ENCODE assay signal across 9 mouse cellular contexts in the genomic region with DNA sequence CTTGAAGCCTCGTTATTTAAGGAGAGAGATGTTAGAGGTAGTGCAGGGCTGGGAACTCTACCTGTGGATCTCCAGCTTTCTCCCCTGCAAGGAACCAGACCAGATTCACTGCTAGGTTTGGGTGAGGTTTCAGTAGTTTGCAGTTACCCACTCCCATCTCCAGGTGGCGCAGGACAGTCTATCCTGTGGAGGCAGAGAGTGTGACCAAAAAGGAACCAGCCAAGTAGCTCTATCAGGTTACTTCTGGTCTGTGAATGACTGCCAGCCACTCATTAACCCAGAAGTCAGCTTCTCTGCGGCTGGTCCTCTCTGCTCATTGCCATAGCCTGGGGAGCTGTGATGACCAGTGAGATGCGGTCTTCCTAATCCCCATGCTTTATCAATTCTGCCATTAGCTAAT.
DNase-seq lines count a peak whose midpoint lies in the region; ATAC-seq and TF ChIP-seq lines count a peak whose summit lies in the region.
"Had no signal": no experiment of that assay in that cellular context is flagged by ENCODE, and none has a peak within 500 bp of the region (broad histone marks: within the 10 kb centered on the region; RNA-seq: fewer than 3 reads in every experiment).

No protein-coding gene starts in this region.

- no peaks in the 10 kb centered on the region for H3K36me3 ChIP-seq in hindbrain, postnatal 0 days (ENCODE audit: insufficient read depth, low read length)
- peaks cover 37% of the 10 kb centered on the region for H3K36me3 ChIP-seq in hindbrain, embryonic 13.5 days

- H3K4me2 ChIP-seq in hindbrain, postnatal 0 days (ENCODE audit: low read depth, low read length): no peak overlapping the region
- H3K4me2 ChIP-seq in hindbrain, embryonic 13.5 days: no peak overlapping the region

- 70% methylated on average over 4 of the region's 4 CpGs for WGBS in hindbrain, postnatal 0 days
- 63% methylated on average over 4 of the region's 4 CpGs for WGBS in hindbrain, embryonic 13.5 days

- DNase-seq in hindbrain, postnatal 0 days (ENCODE audit: low spot score): peak; percentile 61
- DNase-seq in ZHBTc4 (ENCODE audit: low read depth, low spot score): peak; percentile 78
- DNase-seq in kidney, postnatal 14 days: peak; percentile 53
- peak; percentile 13 for DNase-seq in retina, postnatal 7 days (ENCODE audit: low read depth, low spot score)
- no peak for DNase-seq in heart, adult 11 months

- no peaks in the 10 kb centered on the region for H3K9me3 ChIP-seq in hindbrain, postnatal 0 days (ENCODE audit: low read length)
- H3K9me3 ChIP-seq in hindbrain, embryonic 13.5 days: no peaks in the 10 kb centered on the region

- TF ChIP-seq CTCF in hindbrain, postnatal 0 days (IDR thresholded peaks at IDR 0.05; ENCODE audit: low read depth): peak; percentile 66
- peak; percentile 38; the same call in 1 of the 2 replicates for TF ChIP-seq CTCF in embryonic fibroblast, embryonic 13.5 days (IDR thresholded peaks at IDR 0.05; ENCODE audit: borderline replicate concordance, insufficient read depth, low read length)

- H3K4me3 ChIP-seq in hindbrain, postnatal 0 days (ENCODE audit: low read length): no peak overlapping the region
- H3K4me3 ChIP-seq in hindbrain, embryonic 13.5 days: no peak overlapping the region
- no peak overlapping the region for H3K4me3 ChIP-seq in embryonic fibroblast, embryonic 13.5 days (ENCODE audit: insufficient read depth, low read length)

- H3K4me1 ChIP-seq in hindbrain, postnatal 0 days (ENCODE audit: insufficient read depth, low read length): no peaks in the 10 kb centered on the region
- no peaks in the 10 kb centered on the region for H3K4me1 ChIP-seq in hindbrain, embryonic 13.5 days (replicated peaks)
- H3K4me1 ChIP-seq in embryonic fibroblast, embryonic 13.5 days (ENCODE audit: control insufficient read depth, insufficient read depth, low read length): no peaks in the 10 kb centered on the region; the same call in 1 of the 2 replicates

- TF ChIP-seq POLR2A in embryonic fibroblast, embryonic 13.5 days (IDR thresholded peaks at IDR 0.05; ENCODE audit: low read depth, low read length): no peak

- no peak overlapping the region for H3K9ac ChIP-seq in hindbrain, postnatal 0 days (replicated peaks; ENCODE audit: low read length)
- no peak overlapping the region for H3K9ac ChIP-seq in hindbrain, embryonic 13.5 days

- no peak overlapping the region for H3K27ac ChIP-seq in hindbrain, postnatal 0 days
- H3K27ac ChIP-seq in hindbrain, embryonic 13.5 days: no peak overlapping the region
- H3K27ac ChIP-seq in embryonic fibroblast, embryonic 13.5 days (ENCODE audit: insufficient read depth, low read length): no peak overlapping the region
- H3K27ac ChIP-seq: macrophage had no signal

- H3K27me3 ChIP-seq in hindbrain, postnatal 0 days (ENCODE audit: insufficient read depth, low read length): no peaks in the 10 kb centered on the region
- no peaks in the 10 kb centered on the region for H3K27me3 ChIP-seq in hindbrain, embryonic 13.5 days

- ATAC-seq in hindbrain, postnatal 0 days: peak; percentile 49; the same call in 1 of the 2 replicates
- no peak for ATAC-seq in hindbrain, embryonic 13.5 days (ENCODE audit: low FRiP score)
- no peak for ATAC-seq in monocyte, adult 5-6 weeks (replicated peaks; ENCODE audit: insufficient number of reproducible peaks, low FRiP score, low TSS enrichment, poor library complexity, severe bottlenecking)
